Mouse (Mus musculus) forebrain, embryonic 11.5 days (tissue): ENCODE data around the gene Gm10282. TPM values are rescaled to one million over a fixed set of nuclear protein-coding genes. Genes with fewer than 3 reads are reported as not detected.

Source experiments
- ATAC-seq: fragments of 200-750 bp; cut with Nextera tagmentation; replicated peaks from 2 replicates; pipeline ENCODE4 v1.8.0; 2017; ENCODE audit warnings: moderate TSS enrichment; ENCODE audit not compliant: low FRiP score
- DNase-seq: peaks from one replicate; pipeline ENCODE4 v3.0.0-alpha.2; 2017; ENCODE audit warnings: low spot score
- H3K27ac ChIP-seq: fragments of 300-500 bp; sonication (generic); 2 replicates; pipeline ENCODE4 v1.5.1; 2014; ENCODE audit warnings: low read depth, low read length
- H3K27me3 ChIP-seq: fragments of 300-500 bp; sonication (generic); 2 replicates; pipeline ENCODE4 v1.6.1; 2014; ENCODE audit warnings: mild to moderate bottlenecking, low read length, mixed read lengths; ENCODE audit not compliant: control insufficient read depth, insufficient read depth
- H3K36me3 ChIP-seq: fragments of 300-500 bp; sonication (generic); 2 replicates; pipeline ENCODE4 v1.6.1; 2014; ENCODE audit warnings: mild to moderate bottlenecking, low read length, moderate library complexity, mixed read lengths; ENCODE audit not compliant: control insufficient read depth, insufficient read depth
- H3K4me1 ChIP-seq: fragments of 300-500 bp; sonication (generic); replicated peaks from 2 replicates; pipeline ENCODE4 v1.6.1; 2014; ENCODE audit warnings: low read length, mixed read lengths; ENCODE audit not compliant: control insufficient read depth, insufficient read depth
- H3K4me2 ChIP-seq: fragments of 300-500 bp; sonication (generic); 2 replicates; pipeline ENCODE4 v1.6.1; 2014; ENCODE audit warnings: low read depth, mild to moderate bottlenecking, low read length, moderate library complexity, mixed read lengths; ENCODE audit not compliant: severe bottlenecking
- H3K4me3 ChIP-seq: fragments of 300-500 bp; sonication (generic); 2 replicates; pipeline ENCODE4 v1.5.1; 2014; ENCODE audit warnings: low read depth, low read length
- H3K9ac ChIP-seq: fragments of 300-500 bp; sonication (generic); 2 replicates; pipeline ENCODE4 v1.6.1; 2014; ENCODE audit warnings: low read length
- H3K9me3 ChIP-seq: fragments of 300-500 bp; sonication (generic); 2 replicates; pipeline ENCODE4 v1.6.1; 2016; ENCODE audit warnings: low read length, mixed read lengths; ENCODE audit not compliant: control insufficient read depth
- WGBS: fragments of 180-500 bp; shearing (Covaris S2); extraction: QIAGEN DNeasy Blood & Tissue Kit; methylation state at CpG from one replicate; pipeline ENCODE4 v1.1.7; 2014; 5-methylcytosine and 5-hydroxymethylcytosine counted together
- polyA plus RNA-seq: library from polyadenylated mRNA; unstranded; fragments of >200 nt; fragmentation: Nextera tagmentation; extraction: Ambion mirVana; gene quantifications from 2 replicates; pipeline ENCODE4 v1.2.1, GENCODE M21; 2014

The Gm10282 gene
- polyA plus RNA-seq, 1 experiment from 2014 or later, result 48.2 TPM

GRCm38 (mm10) chr8:72348114-72348513 is 43.1 kb upstream of the Gm10282 start:
- ATAC-seq (no peak), DNase-seq (no peak)
- Histone ChIP-seq H3K27ac (no peak overlapping the region), H3K27me3 (no peaks in the 10 kb centered on the region), H3K4me3 (no peak overlapping the region), H3K9ac (no peak overlapping the region), H3K9me3 (no peaks in the 10 kb centered on the region), H3K4me2 (no peak overlapping the region), H3K4me1 (no peaks in the 10 kb centered on the region), H3K36me3 (peaks cover 4% of the 10 kb centered on the region)
- WGBS, result 94% methylated on average over 2 of the region's 2 CpGs

GRCm38 (mm10) chr8:72347553-72347952 is 42.5 kb upstream of the Gm10282 start:
- DNase-seq (no peak), ATAC-seq (no peak)
- Histone ChIP-seq H3K4me2 (no peak overlapping the region), H3K36me3 (peaks cover 4% of the 10 kb centered on the region), H3K4me3 (no peak overlapping the region), H3K4me1 (no peaks in the 10 kb centered on the region), H3K27me3 (no peaks in the 10 kb centered on the region), H3K9ac (no peak overlapping the region), H3K27ac (no peak overlapping the region), H3K9me3 (no peaks in the 10 kb centered on the region)
- WGBS, result 97% methylated on average over 1 of the region's 1 CpGs

GRCm38 (mm10) chr8:72343725-72344124 is 38.7 kb upstream of the Gm10282 start:
- DNase-seq, result no peak
- Histone ChIP-seq H3K4me1 (no peaks in the 10 kb centered on the region), H3K9ac (no peak overlapping the region), H3K4me2 (no peak overlapping the region), H3K4me3 (no peak overlapping the region), H3K9me3 (no peaks in the 10 kb centered on the region), H3K27me3 (no peaks in the 10 kb centered on the region), H3K27ac (no peak overlapping the region), H3K36me3 (peaks cover 4% of the 10 kb centered on the region)
- whole genome bisulfite sequencing, result 79% methylated on average over 4 of the region's 4 CpGs
- ATAC-seq, result no peak

GRCm38 (mm10) chr8:72342556-72343300 is 37.7 kb upstream of the Gm10282 start:
- no peaks in the 10 kb centered on the region for H3K9me3 ChIP-seq
- WGBS, result 90% methylated on average over 5 of the region's 5 CpGs

GRCm38 (mm10) chr8:72337034-72337433 is 32.0 kb upstream of the Gm10282 start:
- Histone ChIP-seq H3K4me1 (no peaks in the 10 kb centered on the region), H3K27me3 (no peaks in the 10 kb centered on the region), H3K9ac (no peak overlapping the region), H3K36me3 (no peaks in the 10 kb centered on the region; the same call in 1 of the 2 replicates), H3K27ac (no peak overlapping the region), H3K4me3 (no peak overlapping the region), H3K4me2 (no peak overlapping the region), H3K9me3 (no peaks in the 10 kb centered on the region)
- no peak for DNase-seq
- ATAC-seq, result no peak

More at GRCm38 (mm10) chr8:72342556-72343300, 37.7 kb upstream of the Gm10282 start:
- ATAC-seq (no peak), DNase-seq (no peak)
- Histone ChIP-seq H3K27ac (no peak overlapping the region), H3K36me3 (peaks cover 4% of the 10 kb centered on the region), H3K27me3 (no peaks in the 10 kb centered on the region), H3K9ac (no peak overlapping the region), H3K4me1 (no peaks in the 10 kb centered on the region), H3K4me3 (no peak overlapping the region), H3K4me2 (no peak overlapping the region)

- ATAC-seq (no peak), DNase-seq (no peak)
- Histone ChIP-seq H3K4me2 (no peak overlapping the region), H3K9ac (no peak overlapping the region), H3K4me3 (no peak overlapping the region), H3K27ac (no peak overlapping the region), H3K27me3 (no peaks in the 10 kb centered on the region), H3K4me1 (no peaks in the 10 kb centered on the region), H3K36me3 (no peaks in the 10 kb centered on the region; the same call in 1 of the 2 replicates), H3K9me3 (no peaks in the 10 kb centered on the region)
- 84% methylated on average over 2 of the region's 2 CpGs for WGBS
Observed at GRCm38 (mm10) chr8:72336273-72336672, 31.2 kb upstream of the Gm10282 start.

GRCm38 (mm10) chr8:72334144-72334641 is 29.1 kb upstream of the Gm10282 start:
- DNase-seq, result no peak
- no peak overlapping the region for H3K4me3 ChIP-seq
- WGBS, result 80% methylated on average over 4 of the region's 4 CpGs

GRCm38 (mm10) chr8:72333429-72334143 is 28.5 kb upstream of the Gm10282 start:
- Histone ChIP-seq H3K27ac (no peak overlapping the region), H3K4me2 (no peak overlapping the region), H3K27me3 (no peaks in the 10 kb centered on the region), H3K4me3 (no peak overlapping the region), H3K9ac (no peak overlapping the region), H3K4me1 (no peaks in the 10 kb centered on the region), H3K36me3 (no peaks in the 10 kb centered on the region), H3K9me3 (no peaks in the 10 kb centered on the region)
- no peak for ATAC-seq
- WGBS, result 52% methylated on average over 3 of the region's 3 CpGs
- DNase-seq, result no peak

More at GRCm38 (mm10) chr8:72334144-72334641, 29.1 kb upstream of the Gm10282 start:
- H3K4me2 ChIP-seq, result no peak overlapping the region
- H3K4me1 ChIP-seq, result no peaks in the 10 kb centered on the region
- ATAC-seq, result no peak
- no peaks in the 10 kb centered on the region for H3K9me3 ChIP-seq
- H3K27ac ChIP-seq, result no peak overlapping the region
- H3K36me3 ChIP-seq, result no peaks in the 10 kb centered on the region
- H3K27me3 ChIP-seq, result no peaks in the 10 kb centered on the region
- no peak overlapping the region for H3K9ac ChIP-seq
